Mouse (Mus musculus): ENCODE results near the gene Agxt. TPM values are rescaled to one million over a fixed set of nuclear protein-coding genes. Genes with fewer than 3 reads are reported as not detected.

Gene Agxt
- total and polyA plus RNA-seq, 2 experiments from 2014 or later: 0.12 TPM; not detected in 1

- Histone ChIP-seq H3K27me3 (ENCODE audit: control insufficient read depth, insufficient read depth, low read length) (peaks cover 20% of the 10 kb centered on the region), H3K27ac (ENCODE audit: low read depth) (no peak overlapping the region), H3K9ac (replicated peaks; ENCODE audit: low read depth, low read length) (no peak overlapping the region), H3K4me2 (ENCODE audit: low read depth, low read length) (no peak overlapping the region), H3K4me3 (ENCODE audit: low read depth, low read length) (no peak overlapping the region), H3K4me1 (ENCODE audit: control insufficient read depth, insufficient read depth) (0 out of 2 replicates have a peak, but pooled peaks cover 4% of the 10 kb centered on the region), H3K9me3 (replicated peaks; ENCODE audit: control insufficient read depth, low read length) (no peaks in the 10 kb centered on the region), H3K36me3 (replicated peaks; ENCODE audit: control insufficient read depth, insufficient read depth, low read length) (no peaks in the 10 kb centered on the region)
- ATAC-seq (ENCODE audit: insufficient read depth, low read depth) (no peak), DNase-seq (ENCODE audit: low spot score) (no peak)
- TF ChIP-seq CTCF (IDR thresholded peaks at IDR 0.05; ENCODE audit: low read depth): no peak
- no peak for TF ChIP-seq EP300 (IDR thresholded peaks at IDR 0.05; ENCODE audit: low read depth)
- WGBS: 80% methylated on average over 7 of the region's 7 CpGs
Observed at GRCm38 (mm10) chr1:93182281-93182680, 47.2 kb downstream of the Agxt start.

- Histone ChIP-seq H3K9ac (replicated peaks; ENCODE audit: low read depth, low read length) (no peak overlapping the region), H3K27ac (ENCODE audit: low read depth) (no peak overlapping the region), H3K9me3 (replicated peaks; ENCODE audit: control insufficient read depth, low read length) (no peaks in the 10 kb centered on the region), H3K36me3 (replicated peaks; ENCODE audit: control insufficient read depth, insufficient read depth, low read length) (no peaks in the 10 kb centered on the region), H3K27me3 (ENCODE audit: control insufficient read depth, insufficient read depth, low read length) (peaks cover 13% of the 10 kb centered on the region), H3K4me2 (ENCODE audit: low read depth, low read length) (no peak overlapping the region), H3K4me1 (ENCODE audit: control insufficient read depth, insufficient read depth) (0 out of 2 replicates have a peak, but pooled peaks cover 4% of the 10 kb centered on the region), H3K4me3 (ENCODE audit: low read depth, low read length) (no peak overlapping the region)
- ATAC-seq (ENCODE audit: insufficient read depth, low read depth) (no peak), DNase-seq (ENCODE audit: low spot score) (no peak)
- TF ChIP-seq CTCF (IDR thresholded peaks at IDR 0.05; ENCODE audit: low read depth) (no peak), EP300 (IDR thresholded peaks at IDR 0.05; ENCODE audit: low read depth) (no peak)
- 61% methylated on average over 14 of the region's 14 CpGs for WGBS
Observed at GRCm38 (mm10) chr1:93184071-93184828, 49.2 kb downstream of the Agxt start.

GRCm38 (mm10) chr1:93190726-93191305 is 55.8 kb downstream of the Agxt start:
- peaks cover 25% of the 10 kb centered on the region for H3K27me3 ChIP-seq (ENCODE audit: control insufficient read depth, insufficient read depth, low read length)
- no peak overlapping the region for H3K4me2 ChIP-seq (ENCODE audit: low read depth, low read length)
- WGBS: 20% methylated on average over 10 of the region's 17 CpGs

GRCm38 (mm10) chr1:93194961-93195360 is 59.9 kb downstream of the Agxt start:
- WGBS: 87% methylated on average over 3 of the region's 3 CpGs
- peaks cover 12% of the 10 kb centered on the region for H3K27me3 ChIP-seq (ENCODE audit: control insufficient read depth, insufficient read depth, low read length)
- no peaks in the 10 kb centered on the region for H3K9me3 ChIP-seq (replicated peaks; ENCODE audit: control insufficient read depth, low read length)
- H3K36me3 ChIP-seq (replicated peaks; ENCODE audit: control insufficient read depth, insufficient read depth, low read length): no peaks in the 10 kb centered on the region
- H3K4me1 ChIP-seq (ENCODE audit: control insufficient read depth, insufficient read depth): no peaks in the 10 kb centered on the region
- H3K4me2 ChIP-seq (ENCODE audit: low read depth, low read length): no peak overlapping the region
- DNase-seq (ENCODE audit: low spot score) (no peak), ATAC-seq (ENCODE audit: insufficient read depth, low read depth) (no peak)
- no peak overlapping the region for H3K4me3 ChIP-seq (ENCODE audit: low read depth, low read length)
- no peak overlapping the region for H3K9ac ChIP-seq (replicated peaks; ENCODE audit: low read depth, low read length)
- H3K27ac ChIP-seq (ENCODE audit: low read depth): no peak overlapping the region
- no peak for TF ChIP-seq EP300 (IDR thresholded peaks at IDR 0.05; ENCODE audit: low read depth)
- TF ChIP-seq CTCF (IDR thresholded peaks at IDR 0.05; ENCODE audit: low read depth): no peak

More at GRCm38 (mm10) chr1:93190726-93191305, 55.8 kb downstream of the Agxt start:
- H3K9ac ChIP-seq (replicated peaks; ENCODE audit: low read depth, low read length): no peak overlapping the region
- TF ChIP-seq CTCF (IDR thresholded peaks at IDR 0.05; ENCODE audit: low read depth): no peak
- TF ChIP-seq EP300 (IDR thresholded peaks at IDR 0.05; ENCODE audit: low read depth): no peak
- no peak overlapping the region for H3K4me3 ChIP-seq (ENCODE audit: low read depth, low read length)
- no peaks in the 10 kb centered on the region for H3K36me3 ChIP-seq (replicated peaks; ENCODE audit: control insufficient read depth, insufficient read depth, low read length)
- H3K27ac ChIP-seq (ENCODE audit: low read depth): no peak overlapping the region
- H3K4me1 ChIP-seq (ENCODE audit: control insufficient read depth, insufficient read depth): no peaks in the 10 kb centered on the region
- ATAC-seq (ENCODE audit: insufficient read depth, low read depth) (no peak), DNase-seq (ENCODE audit: low spot score) (no peak)
- H3K9me3 ChIP-seq (replicated peaks; ENCODE audit: control insufficient read depth, low read length): no peaks in the 10 kb centered on the region

Other genes with a start within 250 kb of the Agxt start
- not detected in 2 replicates for gene Ankmy1, start 232.3 kb upstream of the Agxt start, total RNA-seq (2014; rRNA removed; ENCODE audit: low replicate concordance)
- 0.10 TPM in 1 of 2 replicates, not detected in the other for gene Ankmy1, start 232.3 kb upstream of the Agxt start, polyA plus RNA-seq (2015; fragmentation: Nextera tagmentation; extraction: Ambion mirVana)
- 23.5 and 26.8 TPM in 2 replicates for gene Dusp28, start 228.3 kb upstream of the Agxt start, total RNA-seq (2014; rRNA removed; ENCODE audit: low replicate concordance)
- 21.4 and 25.2 TPM in 2 replicates for gene Dusp28, start 228.3 kb upstream of the Agxt start, polyA plus RNA-seq (2015; fragmentation: Nextera tagmentation; extraction: Ambion mirVana)
- gene Rnpepl1, start 224.5 kb upstream of the Agxt start, total RNA-seq (2014; rRNA removed; ENCODE audit: low replicate concordance): 73.2 and 89.0 TPM in 2 replicates
- 33.0 and 36.3 TPM in 2 replicates for gene Rnpepl1, start 224.5 kb upstream of the Agxt start, polyA plus RNA-seq (2015; fragmentation: Nextera tagmentation; extraction: Ambion mirVana)
- gene Capn10, start 200.9 kb upstream of the Agxt start, total RNA-seq (2014; rRNA removed; ENCODE audit: low replicate concordance): 41.9 and 46.3 TPM in 2 replicates
- gene Capn10, start 200.9 kb upstream of the Agxt start, polyA plus RNA-seq (2015; fragmentation: Nextera tagmentation; extraction: Ambion mirVana): 10.7 and 12.0 TPM in 2 replicates
- 0.23 and 0.85 TPM in 2 replicates for gene Gpr35, start 184.4 kb upstream of the Agxt start, total RNA-seq (2014; rRNA removed; ENCODE audit: low replicate concordance)
- gene Gpr35, start 184.4 kb upstream of the Agxt start, polyA plus RNA-seq (2015; fragmentation: Nextera tagmentation; extraction: Ambion mirVana): 0.27 and 0.34 TPM in 2 replicates
- not detected in 2 replicates for gene Aqp12, start 128.9 kb upstream of the Agxt start, total RNA-seq (2014; rRNA removed; ENCODE audit: low replicate concordance)
- gene Aqp12, start 128.9 kb upstream of the Agxt start, polyA plus RNA-seq (2015; fragmentation: Nextera tagmentation; extraction: Ambion mirVana): not detected in 2 replicates
- 15.6 and 16.4 TPM in 2 replicates for gene Kif1a, start 33.3 kb upstream of the Agxt start, total RNA-seq (2014; rRNA removed; ENCODE audit: low replicate concordance)
- 7.2 and 7.3 TPM in 2 replicates for gene Kif1a, start 33.3 kb upstream of the Agxt start, polyA plus RNA-seq (2015; fragmentation: Nextera tagmentation; extraction: Ambion mirVana)
- 0.76 TPM in 1 of 2 replicates, not detected in the other for gene 2310007B03Rik, start 25.7 kb downstream of the Agxt start, total RNA-seq (2014; rRNA removed; ENCODE audit: low replicate concordance)
- gene 2310007B03Rik, start 25.7 kb downstream of the Agxt start, polyA plus RNA-seq (2015; fragmentation: Nextera tagmentation; extraction: Ambion mirVana): 0.07 and 0.29 TPM in 2 replicates
- 0.08 TPM in 2 replicates for gene Crocc2, start 33.5 kb downstream of the Agxt start, total RNA-seq (2014; rRNA removed; ENCODE audit: low replicate concordance)
- gene Crocc2, start 33.5 kb downstream of the Agxt start, polyA plus RNA-seq (2015; fragmentation: Nextera tagmentation; extraction: Ambion mirVana): 0.34 and 0.48 TPM in 2 replicates
- gene Sned1, start 100.6 kb downstream of the Agxt start, total RNA-seq (2014; rRNA removed; ENCODE audit: low replicate concordance): 7.1 and 43.7 TPM in 2 replicates
- gene Sned1, start 100.6 kb downstream of the Agxt start, polyA plus RNA-seq (2015; fragmentation: Nextera tagmentation; extraction: Ambion mirVana): 3.0 and 3.9 TPM in 2 replicates
- 17.4 and 25.9 TPM in 2 replicates for gene Mterf4, start 170.7 kb downstream of the Agxt start, total RNA-seq (2014; rRNA removed; ENCODE audit: low replicate concordance)
- 17.8 and 20.9 TPM in 2 replicates for gene Mterf4, start 170.7 kb downstream of the Agxt start, polyA plus RNA-seq (2015; fragmentation: Nextera tagmentation; extraction: Ambion mirVana)
- 2.8 and 3.2 TPM in 2 replicates for gene Ppp1r7, start 207.6 kb downstream of the Agxt start, total RNA-seq (2014; rRNA removed; ENCODE audit: low replicate concordance)
- 38.3 and 43.0 TPM in 2 replicates for gene Ppp1r7, start 207.6 kb downstream of the Agxt start, polyA plus RNA-seq (2015; fragmentation: Nextera tagmentation; extraction: Ambion mirVana)
- 4.3 and 5.7 TPM in 2 replicates for gene Pask, start 208.2 kb downstream of the Agxt start, total RNA-seq (2014; rRNA removed; ENCODE audit: low replicate concordance)
- gene Pask, start 208.2 kb downstream of the Agxt start, polyA plus RNA-seq (2015; fragmentation: Nextera tagmentation; extraction: Ambion mirVana): 1.9 and 2.2 TPM in 2 replicates
- not detected in 2 replicates for gene Ano7, start 238.7 kb downstream of the Agxt start, total RNA-seq (2014; rRNA removed; ENCODE audit: low replicate concordance)
- gene Ano7, start 238.7 kb downstream of the Agxt start, polyA plus RNA-seq (2015; fragmentation: Nextera tagmentation; extraction: Ambion mirVana): 0.11 TPM in 1 of 2 replicates, not detected in the other